Mouse (Mus musculus) neutrophil, adult 5-6 weeks (primary cell): ENCODE data around the gene C1qtnf6. TPM values are rescaled to one million over a fixed set of nuclear protein-coding genes. Genes with fewer than 3 reads are reported as not detected.
A peak's percentile ranks its signal among the peaks of the same experiment; 100 is the strongest.

Experiments used
- ATAC-seq: fragments of 151-379, 151-347 bp; 2 replicates; pipeline ENCODE4 v1.8.0; 2017; ENCODE audit warnings: mild to moderate bottlenecking, moderate TSS enrichment; ENCODE audit not compliant: insufficient number of reproducible peaks, poor library complexity, low FRiP score, severe bottlenecking; ENCODE audit errors: extremely low read depth
- total RNA-seq: library from RNA; stranded (forward); fragments of 200-1000 nt; gene quantifications from 2 replicates; pipeline ENCODE4 v1.2.3, GENCODE M21; 2017

The C1qtnf6 gene
- 0.23 TPM in 1 of 2 replicates, not detected in the other for total RNA-seq

DNA sequence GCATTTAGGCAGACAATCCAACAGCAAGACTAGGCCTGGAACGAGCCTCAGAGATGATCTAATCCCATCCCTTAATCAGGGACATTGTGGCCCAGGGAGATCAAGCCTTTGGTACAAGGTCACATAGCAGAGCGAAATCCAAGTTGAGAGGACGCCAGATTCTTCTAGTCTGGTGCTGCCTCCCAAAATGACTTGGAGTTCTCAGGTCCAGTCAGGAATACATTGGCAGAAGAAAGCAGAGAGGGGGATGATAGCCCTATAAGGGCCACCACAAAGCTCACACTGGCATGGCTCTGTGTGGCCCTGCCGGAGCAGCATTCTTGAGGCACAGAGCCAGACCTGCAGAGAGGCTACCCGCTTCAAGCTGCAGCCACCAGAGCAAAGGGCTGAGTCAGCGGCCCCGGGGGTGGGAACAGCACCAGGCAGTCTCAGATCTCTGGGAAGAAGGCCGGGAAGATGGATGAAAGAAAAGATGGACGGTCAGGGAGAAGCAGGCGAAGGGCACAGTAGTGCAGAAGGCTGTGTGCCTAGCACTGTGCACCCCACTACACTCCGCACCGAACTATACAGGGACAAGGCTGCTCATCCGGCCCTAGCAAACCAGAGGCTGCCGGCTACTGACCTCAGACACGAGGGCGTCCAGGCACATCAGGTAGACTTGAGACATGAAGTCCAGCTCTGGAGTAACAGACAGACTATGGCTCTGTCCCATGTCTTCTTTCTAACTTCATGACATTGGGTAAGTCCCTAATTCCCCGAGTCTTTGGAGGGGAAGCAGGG lies at the start of gene C1qtnf6:
C1qtnf6 (minus strand) TSS at position 746 of the 780 bp plus-strand sequence.
- ATAC-seq = no peak

DNA sequence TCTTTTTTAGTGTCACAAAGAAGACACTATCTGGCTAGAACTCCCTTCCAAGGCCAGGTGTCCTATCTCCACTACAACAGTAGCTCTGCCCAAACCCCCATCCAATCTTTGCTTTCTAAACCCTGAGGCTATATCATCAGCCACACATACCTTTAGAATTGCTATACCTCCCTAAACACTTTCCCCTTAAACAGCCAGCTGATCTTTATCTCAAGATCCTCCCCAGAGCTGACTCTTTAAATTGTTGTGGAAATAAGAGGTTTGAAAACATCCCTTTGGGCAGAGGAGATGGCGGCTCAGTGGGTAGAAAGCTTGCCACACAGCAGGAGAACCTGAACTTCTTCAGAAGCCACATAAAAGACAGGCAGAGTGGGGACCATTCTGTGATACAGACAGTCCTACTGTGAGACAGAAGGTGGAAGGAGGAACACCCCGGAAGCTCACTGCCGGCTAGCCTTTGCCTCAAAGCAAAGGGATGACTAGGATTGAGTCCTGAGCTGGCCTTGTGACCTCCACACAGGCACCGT lies 45.1 kb upstream of the C1qtnf6 start:
- ATAC-seq = no peak

DNA sequence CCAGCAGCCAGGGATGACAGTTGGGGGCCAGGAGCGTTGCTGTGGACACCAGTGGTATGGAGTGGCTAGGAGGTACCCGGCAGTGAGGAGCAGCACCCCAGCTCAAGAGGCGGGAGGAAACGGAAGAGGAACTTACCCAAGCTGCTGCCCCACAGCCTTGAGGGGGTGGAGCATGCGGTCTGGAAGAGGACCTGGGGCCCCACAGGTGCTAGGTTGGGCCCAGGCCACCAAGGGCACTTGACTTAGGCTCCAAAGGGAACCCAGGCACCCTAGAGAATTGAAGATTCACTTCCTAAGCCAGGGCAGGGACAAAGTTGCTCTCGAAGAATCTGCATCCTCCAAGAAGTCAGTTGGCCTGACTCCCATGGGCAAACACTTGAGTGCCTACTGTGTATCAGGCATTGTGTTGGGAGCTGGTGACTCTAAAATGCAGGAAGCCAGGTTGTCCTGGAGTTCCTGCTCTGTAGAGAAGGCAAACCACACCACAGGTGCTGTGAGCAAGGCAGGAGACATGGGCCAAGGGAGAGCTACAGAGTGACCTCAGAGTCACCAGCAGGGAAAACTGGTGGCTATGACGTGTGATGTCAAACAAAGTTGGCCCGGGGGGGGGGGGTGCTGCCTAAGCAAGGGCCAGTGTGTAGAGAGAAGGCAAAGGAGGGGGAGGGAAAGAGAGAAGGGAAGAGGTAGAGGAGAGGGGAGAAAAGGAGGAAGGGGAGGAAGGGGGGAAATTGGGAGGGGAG lies 41.6 kb upstream of the C1qtnf6 start, which contains the start of gene Rac2:
Rac2 (minus strand) TSS at position 126 of the 740 bp plus-strand sequence.
- peak; percentile 74 for ATAC-seq

DNA sequence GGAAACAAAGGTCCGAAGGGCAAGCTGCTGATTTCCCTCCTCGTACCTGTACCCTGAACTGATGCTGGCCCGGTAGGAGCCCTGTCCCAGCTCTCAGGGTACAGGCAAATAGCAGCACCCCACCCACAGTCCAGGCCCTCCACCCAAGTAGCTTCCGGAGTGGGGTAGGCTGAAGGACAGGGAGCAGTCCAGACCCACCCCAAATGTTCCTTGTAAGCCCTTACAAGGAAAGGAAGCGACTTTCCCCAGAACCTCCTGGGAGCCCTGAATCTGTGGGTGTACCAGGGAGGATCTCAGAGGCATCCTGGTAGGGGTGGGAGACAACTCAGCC lies 41.0 kb upstream of the C1qtnf6 start:
- ATAC-seq = no peak

DNA sequence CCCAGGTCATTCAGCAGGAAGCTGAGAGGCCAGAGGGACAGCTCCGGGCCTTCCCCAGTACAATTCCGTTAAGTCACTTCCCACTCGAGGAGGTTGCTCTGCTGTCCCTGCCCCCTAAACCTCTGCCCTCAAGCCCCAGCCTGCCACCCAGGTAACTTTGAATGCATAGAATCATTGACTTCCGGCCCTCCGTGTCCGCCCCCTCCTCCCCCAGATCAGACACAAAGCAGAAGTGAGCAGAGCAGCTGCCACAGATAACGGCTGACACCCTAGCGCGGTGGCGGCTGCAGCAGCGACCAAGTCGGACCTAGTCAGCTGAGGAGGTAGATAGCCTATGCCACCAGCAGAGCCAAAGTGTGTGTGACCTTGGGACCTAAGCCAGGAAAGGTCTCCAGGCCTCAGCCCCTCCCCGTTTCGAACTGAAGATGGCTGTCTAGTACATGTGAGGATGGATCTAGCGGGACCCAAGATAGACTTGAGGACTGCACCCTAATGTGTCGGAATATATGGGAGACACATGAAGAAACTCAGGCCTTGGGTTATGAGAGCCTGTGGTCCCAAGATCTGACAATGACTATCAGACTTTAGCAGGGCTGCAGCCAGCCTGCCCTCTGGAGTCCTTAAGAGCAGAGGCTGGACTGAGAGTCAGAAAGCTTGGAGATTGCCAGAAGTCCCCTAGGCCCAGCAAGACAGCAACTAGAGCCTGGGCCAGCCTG lies 40.5 kb upstream of the C1qtnf6 start:
- ATAC-seq = peak; percentile 77

DNA sequence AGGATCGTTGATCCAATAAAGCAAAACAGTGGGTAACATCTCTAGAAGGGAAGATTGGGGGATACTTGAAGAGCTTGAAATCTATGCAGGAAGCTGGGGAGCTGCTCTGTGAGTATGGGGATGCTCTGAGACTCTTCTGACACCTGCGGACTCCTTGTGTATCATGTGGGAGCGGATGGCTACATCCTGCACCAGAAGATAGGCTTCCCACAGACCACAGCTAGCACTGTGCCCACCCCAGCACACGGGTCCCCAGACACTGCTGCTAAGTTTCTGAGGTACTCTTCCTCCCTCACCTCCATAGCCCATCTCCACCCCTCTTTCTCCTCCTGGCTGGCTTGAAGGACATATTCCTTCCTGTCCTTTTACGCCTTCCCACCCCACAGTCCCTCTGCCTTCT lies 39.0 kb upstream of the C1qtnf6 start:
- ATAC-seq = no peak

DNA sequence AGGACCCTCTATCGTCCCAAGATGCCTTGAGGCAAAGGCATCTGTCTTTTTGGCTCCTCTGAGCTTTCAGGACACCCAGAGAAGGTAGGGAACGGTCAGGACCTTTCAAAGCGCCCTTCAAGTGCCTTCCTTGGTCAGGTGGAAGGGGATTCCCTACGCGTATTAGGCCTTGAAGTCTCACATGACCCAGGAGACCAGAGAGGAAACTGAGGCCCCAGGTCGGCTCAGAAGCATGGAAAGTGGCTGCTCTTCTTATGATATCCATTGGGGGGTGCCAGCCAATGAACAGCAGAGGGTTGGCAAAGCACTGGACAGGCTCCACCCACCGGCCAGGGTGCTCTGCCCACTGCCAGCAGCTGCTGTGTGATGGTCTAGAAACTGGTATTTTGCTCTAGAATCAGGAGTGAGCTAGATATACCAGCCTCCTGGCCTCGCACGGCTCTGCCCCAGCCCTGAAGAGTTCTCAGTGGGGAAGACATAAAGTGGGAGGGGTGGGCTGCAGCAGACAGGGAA lies 36.4 kb upstream of the C1qtnf6 start:
- ATAC-seq = no peak

DNA sequence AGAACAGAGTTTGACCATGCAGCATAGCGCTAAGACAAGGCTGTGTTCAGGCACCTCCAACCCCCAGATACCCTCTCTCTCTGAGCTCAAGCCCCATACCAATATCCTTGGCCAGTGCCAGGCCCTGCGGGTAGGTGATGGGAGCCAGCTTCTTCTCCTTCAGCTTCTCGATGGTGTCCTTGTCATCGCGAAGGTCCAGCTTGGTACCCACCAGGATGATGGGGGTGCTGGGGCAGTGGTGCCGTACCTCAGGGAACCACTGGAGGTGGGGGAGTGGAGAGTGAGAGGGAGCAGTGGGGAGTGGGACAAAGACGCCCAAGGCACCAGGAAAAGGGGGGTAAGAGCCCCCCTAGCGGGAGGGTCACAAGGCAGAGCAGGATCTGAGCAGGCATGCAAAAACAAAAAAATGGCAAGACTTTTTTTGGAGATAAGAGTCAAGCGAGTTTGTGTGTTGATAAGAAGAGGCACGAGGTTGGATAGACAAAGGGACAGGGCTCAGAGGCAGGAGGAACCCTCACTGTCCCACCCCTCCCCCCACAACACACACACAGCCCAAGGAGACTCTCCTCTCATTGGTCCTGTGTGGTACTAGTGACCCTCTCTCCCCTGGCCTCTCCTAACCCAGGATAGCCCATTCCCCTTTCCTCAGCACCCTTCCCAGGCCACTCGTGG lies 33.7 kb upstream of the C1qtnf6 start:
- no peak for ATAC-seq

DNA sequence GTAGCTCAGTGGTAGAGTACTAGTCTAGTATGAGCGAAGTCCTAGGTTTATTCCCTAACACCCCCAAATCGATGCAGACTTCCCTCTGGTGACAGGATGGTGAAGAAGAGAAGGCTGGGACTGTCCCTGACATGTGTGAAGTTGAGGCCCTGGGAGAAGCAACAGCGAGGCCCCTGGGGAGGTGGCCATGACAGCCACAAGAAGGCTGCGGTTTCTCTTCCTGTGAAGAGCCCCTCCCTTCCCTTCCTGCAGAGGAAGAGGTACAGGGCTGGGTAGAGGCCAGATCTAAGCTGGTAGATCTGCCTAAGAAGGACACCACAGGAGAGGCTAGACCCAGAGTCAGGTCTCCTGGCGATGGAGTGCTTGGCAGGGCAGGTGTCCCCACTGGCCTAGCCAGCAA lies 32.7 kb upstream of the C1qtnf6 start:
- ATAC-seq = peak; percentile 74

DNA sequence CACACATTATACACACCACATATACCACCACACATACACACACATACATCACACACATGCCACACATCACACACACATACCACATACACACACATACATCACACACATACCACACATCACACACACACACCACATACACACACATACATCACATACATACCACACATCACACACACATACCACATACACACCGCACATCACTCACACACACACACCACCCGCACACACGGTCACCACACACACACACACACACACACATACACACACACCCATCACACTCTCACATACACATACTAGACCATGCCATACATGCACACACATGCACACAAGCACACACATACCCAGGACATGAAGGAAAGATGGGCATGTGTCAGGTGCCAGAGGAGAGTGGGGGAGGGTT lies 32.1 kb upstream of the C1qtnf6 start:
- ATAC-seq = no peak

DNA sequence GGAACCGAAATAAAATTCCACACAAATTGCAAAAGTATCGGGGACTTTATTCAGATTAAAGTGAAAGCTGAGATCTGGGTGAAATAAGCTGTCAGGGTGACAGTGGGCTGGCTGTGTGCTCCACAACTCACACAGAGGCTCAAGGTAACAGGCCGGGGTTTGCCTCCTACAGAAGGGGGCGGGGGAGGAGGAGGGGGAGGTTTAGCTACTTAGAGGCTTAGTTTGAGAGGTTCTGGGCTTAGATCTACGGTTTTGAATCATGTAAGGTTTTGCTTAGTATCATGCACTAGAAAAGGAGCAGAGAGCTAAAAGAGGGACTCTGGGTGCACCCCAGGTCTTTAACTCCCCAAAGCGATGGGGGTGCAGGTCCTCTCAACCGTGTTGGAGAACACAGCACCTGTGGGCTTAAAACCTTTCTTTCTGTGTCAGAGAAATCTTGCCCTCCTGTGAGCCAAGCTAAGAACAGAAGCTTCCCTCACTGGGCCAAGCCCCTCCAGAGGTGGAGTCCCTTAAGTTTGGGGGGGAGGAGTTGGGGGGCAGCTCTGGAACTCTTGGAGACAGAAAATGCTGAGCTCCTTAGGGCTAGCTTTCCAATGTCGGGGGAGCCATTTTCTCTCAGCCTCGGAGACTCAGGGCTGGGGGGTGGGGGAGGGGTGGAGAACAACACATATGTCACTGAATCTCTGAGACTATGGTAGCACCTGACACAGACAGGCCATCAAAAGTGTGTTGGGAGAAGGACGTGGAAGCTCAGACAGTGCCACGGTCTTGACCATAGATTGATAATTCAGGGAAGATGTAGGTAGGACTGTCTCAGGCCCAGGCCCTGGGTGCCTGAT lies 28.1 kb upstream of the C1qtnf6 start:
- no peak for ATAC-seq

DNA sequence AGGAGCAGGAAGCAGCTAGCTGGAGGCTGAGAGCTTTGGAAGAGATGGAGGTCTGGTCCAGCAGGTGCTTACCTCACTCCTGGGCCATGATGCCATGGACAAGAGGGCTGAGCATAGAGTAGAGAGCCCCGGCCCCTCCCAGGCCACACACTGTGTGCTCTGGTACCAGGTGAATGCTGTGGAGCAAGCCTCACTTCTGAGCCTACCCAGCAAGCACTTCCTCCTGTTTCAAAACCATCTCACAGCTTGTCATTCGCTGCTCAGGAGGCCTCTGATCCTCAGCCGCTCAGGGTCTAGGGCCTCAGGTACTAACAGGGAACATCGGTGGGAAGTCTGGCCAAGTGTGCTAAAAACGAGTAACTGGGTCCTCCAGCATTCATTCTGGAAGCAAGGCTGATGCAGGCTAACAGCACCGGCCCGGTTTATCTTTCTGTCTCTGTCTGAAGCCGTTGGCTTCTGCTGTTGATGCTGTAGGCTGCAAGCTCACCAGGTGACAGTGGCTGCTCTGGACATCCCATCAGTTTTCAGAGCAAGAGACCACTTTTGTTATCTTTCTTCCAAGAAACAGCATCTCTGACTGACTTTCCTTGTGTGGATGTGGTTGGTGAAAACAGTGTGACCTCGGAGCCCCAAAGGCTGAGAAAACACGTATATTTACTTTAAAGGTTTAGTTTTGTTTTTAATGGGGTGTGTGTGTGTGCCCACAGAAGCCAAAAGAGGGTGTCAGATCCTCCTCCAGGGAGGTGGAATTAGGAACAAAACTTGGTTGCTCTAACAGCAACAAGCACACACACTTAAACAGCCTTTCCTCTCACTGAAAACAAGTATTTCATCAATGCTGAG lies 26.7 kb upstream of the C1qtnf6 start:
- 0 out of 2 replicates have a peak, but pooled peaks have one; percentile 10 for ATAC-seq

DNA sequence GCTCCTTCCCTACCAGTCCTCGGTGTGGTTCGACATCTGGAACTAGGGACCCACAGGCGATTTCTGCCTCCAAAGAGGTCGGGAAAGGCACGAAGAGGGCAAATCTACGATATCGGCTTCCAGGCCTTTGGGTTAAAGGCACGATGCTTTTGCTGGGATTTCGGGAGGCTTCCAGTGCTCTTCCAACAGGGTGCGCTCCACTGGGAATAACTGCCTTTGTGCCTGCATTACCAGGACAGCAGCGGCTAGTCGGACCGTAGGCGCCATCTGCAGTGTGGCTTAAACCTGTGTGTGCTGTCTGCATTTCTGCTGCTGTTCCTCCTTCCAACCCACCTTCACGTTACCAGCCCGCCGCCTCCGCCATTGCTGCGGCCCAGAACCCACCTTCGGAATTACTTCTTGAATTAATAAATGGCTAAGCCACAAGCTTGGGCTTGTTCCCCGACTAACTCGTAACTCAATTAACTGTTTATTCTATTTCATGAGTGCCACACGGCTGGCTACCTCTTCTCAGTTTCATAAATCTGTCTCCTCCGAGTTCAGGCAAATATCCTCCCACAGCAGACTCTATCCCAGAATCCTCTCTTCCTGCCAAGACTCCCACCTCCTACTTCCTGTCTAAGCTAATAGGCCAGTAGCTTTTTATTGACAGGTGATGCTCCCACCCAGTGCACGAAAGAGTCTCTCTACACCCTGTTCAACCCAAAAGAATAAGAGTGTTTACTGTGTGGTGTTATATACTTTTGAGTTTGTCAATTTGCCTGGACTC lies 23.5 kb upstream of the C1qtnf6 start:
- no peak for ATAC-seq

DNA sequence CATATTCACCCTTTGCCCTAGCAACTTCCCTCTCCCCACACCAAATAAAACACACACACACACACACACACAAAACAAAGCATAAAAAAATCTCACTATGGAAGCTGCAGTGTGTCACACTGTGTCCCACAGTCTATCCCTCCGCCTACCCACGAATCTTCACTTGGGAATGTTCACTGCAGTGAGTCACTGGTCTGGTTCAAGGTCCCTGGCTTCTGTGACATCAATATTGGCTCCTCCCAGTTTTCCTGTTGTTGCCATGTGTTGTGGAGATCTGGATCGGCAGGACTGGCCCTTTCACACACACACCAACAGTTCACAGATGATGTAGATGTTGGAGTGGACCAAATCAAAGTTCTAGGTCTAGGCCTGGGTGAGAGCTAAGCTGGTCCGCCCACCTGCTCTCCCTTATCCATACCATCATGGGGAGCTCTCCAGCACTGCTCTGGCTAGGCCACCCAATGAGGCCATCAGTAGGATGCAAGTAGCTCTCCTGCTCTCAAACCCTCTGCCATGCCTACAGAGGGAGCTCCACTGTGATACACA lies 18.0 kb upstream of the C1qtnf6 start:
- no peak for ATAC-seq

DNA sequence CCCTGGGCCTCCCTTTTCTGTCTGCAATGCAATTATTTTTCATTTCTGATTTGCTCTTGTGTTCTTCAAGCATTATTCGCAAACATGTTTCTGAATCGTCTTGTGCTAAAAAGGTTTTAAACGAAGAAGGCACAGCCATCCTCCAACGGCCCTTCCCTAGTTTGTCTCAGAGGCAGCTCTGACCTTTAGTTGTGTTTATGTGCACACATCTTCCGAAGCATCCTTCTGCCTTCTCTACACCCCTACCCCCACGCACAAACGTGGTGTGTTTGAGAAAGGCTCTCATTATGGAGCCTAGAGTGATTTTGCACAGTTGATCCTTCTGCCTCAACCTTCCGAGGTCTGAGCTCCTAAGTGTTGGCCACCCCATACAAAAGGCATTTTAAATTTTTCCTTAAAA lies 17.5 kb upstream of the C1qtnf6 start:
- no peak for ATAC-seq

DNA sequence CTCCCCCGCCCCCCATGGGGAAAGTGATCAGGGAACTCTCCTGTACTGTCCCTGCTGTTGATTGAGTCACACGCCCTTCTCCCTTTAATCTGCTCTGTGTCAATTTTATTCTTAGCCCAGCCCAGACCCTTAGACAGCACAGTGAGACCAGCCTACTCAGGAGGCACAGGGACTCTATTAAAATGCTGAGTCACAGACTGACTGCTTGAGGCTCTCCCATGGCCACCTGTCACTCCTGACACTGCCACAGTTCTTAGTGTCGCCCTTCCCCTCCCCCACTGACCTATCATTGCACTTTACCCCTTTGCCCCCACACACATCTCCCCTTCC lies 17.1 kb upstream of the C1qtnf6 start:
- no peak for ATAC-seq
